ENCODE assay signal across 8 mouse cellular contexts in the genomic region with DNA sequence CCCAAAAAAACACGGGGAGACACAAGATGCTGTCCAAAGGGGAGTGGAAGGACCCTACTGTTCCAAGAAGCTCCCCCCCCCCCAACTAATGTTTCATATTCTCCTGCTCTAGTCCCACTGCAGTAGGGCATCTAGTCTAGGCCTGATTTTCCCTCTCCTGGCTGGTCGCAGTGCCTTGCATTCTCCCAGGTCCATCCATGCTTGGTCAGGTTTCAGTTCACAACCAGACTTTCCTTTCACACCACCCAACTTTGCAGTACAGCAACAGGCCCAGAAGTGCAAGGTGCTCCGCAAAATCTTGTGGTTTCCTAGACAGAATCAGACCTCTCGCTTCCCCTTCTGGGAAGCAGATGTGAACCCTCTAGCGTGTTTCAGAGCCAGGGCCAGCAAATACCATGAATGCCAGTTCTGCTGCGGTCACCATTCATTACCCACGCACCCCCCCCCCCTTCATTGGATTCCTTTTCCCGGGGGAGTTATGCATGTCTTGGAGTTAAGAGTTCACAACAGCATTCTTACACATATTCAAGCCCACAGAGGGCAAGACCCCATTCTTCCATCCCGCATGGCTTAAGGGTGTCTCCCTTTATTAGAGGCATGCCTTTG. TPM values are rescaled to one million over a fixed set of nuclear protein-coding genes. Genes with fewer than 3 reads are reported as not detected.
DNase-seq lines count a peak whose midpoint lies in the region; ATAC-seq and TF ChIP-seq lines count a peak whose summit lies in the region.

No protein-coding gene starts in this region.

- peak overlapping the region; percentile 78 for H3K4me2 ChIP-seq in intestine, embryonic 15.5 days (replicated peaks)
- peak overlapping the region; percentile 65 for H3K4me2 ChIP-seq in midbrain, embryonic 16.5 days (ENCODE audit: low read length)

- no peaks in the 10 kb centered on the region for H3K36me3 ChIP-seq in heart, embryonic 10.5 days
- H3K36me3 ChIP-seq in intestine, embryonic 15.5 days, result no peaks in the 10 kb centered on the region
- no peaks in the 10 kb centered on the region for H3K36me3 ChIP-seq in midbrain, embryonic 16.5 days (ENCODE audit: control insufficient read depth, insufficient read depth, low read length)

- H3K27ac ChIP-seq in heart, embryonic 10.5 days, result peak overlapping the region; percentile 95
- H3K27ac ChIP-seq in intestine, embryonic 15.5 days, result peak overlapping the region; percentile 100
- H3K27ac ChIP-seq in midbrain, embryonic 16.5 days (ENCODE audit: low read length), result peak overlapping the region; percentile 90; the same call in 1 of the 2 replicates
- H3K27ac ChIP-seq in left cerebral cortex, adult 2 months, result no peak overlapping the region

- no peak for DNase-seq in heart, embryonic 10.5 days (ENCODE audit: low spot score)
- DNase-seq in heart, adult 8-10 months (ENCODE audit: low spot score), result no peak
- peak; percentile 49 for DNase-seq in embryo, embryonic 11 days
- no peak for DNase-seq in left cerebral cortex, adult 2 months (ENCODE audit: extremely low spot score in 1 of 2, low spot score in 2 of 2)
- no peak for DNase-seq in adrenal gland, adult 2 months
- DNase-seq in right cerebral cortex, postnatal 36 days (ENCODE audit: low spot score in 2 of 2), result no peak

- H3K4me3 ChIP-seq in heart, embryonic 10.5 days, result peak overlapping the region; percentile 71
- H3K4me3 ChIP-seq in intestine, embryonic 15.5 days (replicated peaks), result peak overlapping the region; percentile 59
- peak overlapping the region; percentile 48 for H3K4me3 ChIP-seq in midbrain, embryonic 16.5 days (ENCODE audit: low read depth, low read length)
- H3K4me3 ChIP-seq in left cerebral cortex, adult 2 months, result no peak overlapping the region

- peaks cover 31% of the 10 kb centered on the region for H3K4me1 ChIP-seq in heart, embryonic 10.5 days
- peaks cover 9% of the 10 kb centered on the region for H3K4me1 ChIP-seq in intestine, embryonic 15.5 days (replicated peaks)
- H3K4me1 ChIP-seq in midbrain, embryonic 16.5 days (ENCODE audit: control insufficient read depth, insufficient read depth, low read length), result peaks cover 8% of the 10 kb centered on the region; the same call in 1 of the 2 replicates

- H3K27me3 ChIP-seq in heart, embryonic 10.5 days (ENCODE audit: insufficient read depth, poor library complexity, severe bottlenecking), result no peaks in the 10 kb centered on the region
- H3K27me3 ChIP-seq in intestine, embryonic 15.5 days (replicated peaks), result no peaks in the 10 kb centered on the region
- H3K27me3 ChIP-seq in midbrain, embryonic 16.5 days (ENCODE audit: control insufficient read depth, insufficient read depth, low read depth, low read length), result no peaks in the 10 kb centered on the region

- no peak overlapping the region for H3K9ac ChIP-seq in intestine, embryonic 15.5 days
- 0 out of 2 replicates have a peak overlapping the region, but pooled peaks have one; percentile 67 for H3K9ac ChIP-seq in midbrain, embryonic 16.5 days (ENCODE audit: low read depth, low read length)

- intact Hi-C loops in left cerebral cortex, adult 2 months (cut with DNase I), result loop anchor here (2.0 to 5.0 kb wide), 2 partner anchors 14 to 60 kb away; a partner anchor contains a TSS

- TF ChIP-seq CTCF in left cerebral cortex, adult 2 months (IDR thresholded peaks at IDR 0.05), result no peak

- no peaks in the 10 kb centered on the region for H3K9me3 ChIP-seq in heart, embryonic 10.5 days
- no peaks in the 10 kb centered on the region for H3K9me3 ChIP-seq in intestine, embryonic 15.5 days
- no peaks in the 10 kb centered on the region for H3K9me3 ChIP-seq in midbrain, embryonic 16.5 days (replicated peaks; ENCODE audit: control insufficient read depth, low read length, poor library complexity, severe bottlenecking)

- ATAC-seq in intestine, embryonic 15.5 days, result no peak
- ATAC-seq in midbrain, embryonic 16.5 days, result no peak

- 44% methylated on average over 9 of the region's 9 CpGs for WGBS in heart, embryonic 10.5 days
- WGBS in intestine, embryonic 15.5 days, result 32% methylated on average over 9 of the region's 9 CpGs
- WGBS in midbrain, embryonic 16.5 days, result 52% methylated on average over 9 of the region's 9 CpGs

RNA-seq across cellular contexts. Expression of a gene that starts 7.7 kb away (rescaled TPM):
- polyA plus RNA-seq in heart, embryonic 10.5 days (2016; fragmentation: Nextera tagmentation; extraction: Ambion mirVana), result 2.4 and 2.8 TPM in 2 replicates
- 1 to 10 TPM in 1 of 4 experiments, under 1 TPM in 3; 0.75 to 1.0 (median 0.80) TPM for total RNA-seq in heart, adult 8-10 months (2022)
- polyA plus RNA-seq in intestine, embryonic 15.5 days (2015; fragmentation: Nextera tagmentation; extraction: Ambion mirVana), result 2.7 and 3.2 TPM in 2 replicates
- 1.5 TPM in 2 replicates for polyA plus RNA-seq in midbrain, embryonic 16.5 days (2015; fragmentation: Nextera tagmentation; extraction: Ambion mirVana)
- total RNA-seq in left cerebral cortex, adult 2 months (2021), result under 1 TPM; 0.47 to 0.50 TPM
- 1 to 10 TPM; 1.4 to 4.0 TPM for total RNA-seq in adrenal gland, adult 2 months (2021)
- polyA plus RNA-seq in adrenal gland, adult 2 months (2012; rRNA removed), result 2.0 and 2.2 TPM in 2 replicates

RNA-seq across cellular contexts. Expression of a gene that starts 16.2 kb away (rescaled TPM):
- polyA plus RNA-seq in heart, embryonic 10.5 days (2016; fragmentation: Nextera tagmentation; extraction: Ambion mirVana), result 0.54 and 0.59 TPM in 2 replicates
- under 1 TPM in 3 of 4 experiments, not detected in 1; 0.14 to 0.16 (median 0.14) TPM for total RNA-seq in heart, adult 8-10 months (2022)
- polyA plus RNA-seq in intestine, embryonic 15.5 days (2015; fragmentation: Nextera tagmentation; extraction: Ambion mirVana), result 0.35 and 0.54 TPM in 2 replicates
- polyA plus RNA-seq in midbrain, embryonic 16.5 days (2015; fragmentation: Nextera tagmentation; extraction: Ambion mirVana), result 0.86 and 0.88 TPM in 2 replicates
- under 1 TPM in 1 of 2 experiments, not detected in 1; 0.16 TPM for total RNA-seq in left cerebral cortex, adult 2 months (2021)
- total RNA-seq in adrenal gland, adult 2 months (2021), result under 1 TPM; 0.21 to 0.29 TPM
- polyA plus RNA-seq in adrenal gland, adult 2 months (2012; rRNA removed), result 0.82 and 1.1 TPM in 2 replicates

RNA-seq across cellular contexts. Expression of a gene that starts 20.2 kb away (rescaled TPM):
- 34.8 and 38.9 TPM in 2 replicates for polyA plus RNA-seq in heart, embryonic 10.5 days (2016; fragmentation: Nextera tagmentation; extraction: Ambion mirVana)
- 10 to 100 TPM in 3 of 4 experiments, 1 to 10 TPM in 1; 8.4 to 11.5 (median 10.2) TPM for total RNA-seq in heart, adult 8-10 months (2022)
- 36.0 and 39.0 TPM in 2 replicates for polyA plus RNA-seq in intestine, embryonic 15.5 days (2015; fragmentation: Nextera tagmentation; extraction: Ambion mirVana)
- 7.0 and 9.2 TPM in 2 replicates for polyA plus RNA-seq in midbrain, embryonic 16.5 days (2015; fragmentation: Nextera tagmentation; extraction: Ambion mirVana)
- 10 to 100 TPM; 18.8 to 21.7 TPM for total RNA-seq in left cerebral cortex, adult 2 months (2021)
- 10 to 100 TPM; 17.9 to 25.6 TPM for total RNA-seq in adrenal gland, adult 2 months (2021)
- polyA plus RNA-seq in adrenal gland, adult 2 months (2012; rRNA removed), result 57.7 and 60.5 TPM in 2 replicates

RNA-seq across cellular contexts. Expression of a gene that starts 33.3 kb away (rescaled TPM):
- polyA plus RNA-seq in heart, embryonic 10.5 days (2016; fragmentation: Nextera tagmentation; extraction: Ambion mirVana), result 19.0 and 23.8 TPM in 2 replicates
- 1 to 10 TPM; 4.8 to 5.7 (median 5.6) TPM for total RNA-seq in heart, adult 8-10 months (2022)
- 25.7 and 27.0 TPM in 2 replicates for polyA plus RNA-seq in intestine, embryonic 15.5 days (2015; fragmentation: Nextera tagmentation; extraction: Ambion mirVana)
- 7.1 and 8.4 TPM in 2 replicates for polyA plus RNA-seq in midbrain, embryonic 16.5 days (2015; fragmentation: Nextera tagmentation; extraction: Ambion mirVana)
- total RNA-seq in left cerebral cortex, adult 2 months (2021), result 1 to 10 TPM; 3.3 TPM
- total RNA-seq in adrenal gland, adult 2 months (2021), result 10 to 100 TPM; 11.6 to 21.0 TPM
- 20.0 and 20.9 TPM in 2 replicates for polyA plus RNA-seq in adrenal gland, adult 2 months (2012; rRNA removed)

RNA-seq across cellular contexts. Expression of a gene that starts 46.1 kb away (rescaled TPM):
- 54.1 and 55.6 TPM in 2 replicates for polyA plus RNA-seq in heart, embryonic 10.5 days (2016; fragmentation: Nextera tagmentation; extraction: Ambion mirVana)
- total RNA-seq in heart, adult 8-10 months (2022), result 10 to 100 TPM; 26.8 to 33.5 (median 30.5) TPM
- 64.5 and 65.0 TPM in 2 replicates for polyA plus RNA-seq in intestine, embryonic 15.5 days (2015; fragmentation: Nextera tagmentation; extraction: Ambion mirVana)
- 171 and 225 TPM in 2 replicates for polyA plus RNA-seq in midbrain, embryonic 16.5 days (2015; fragmentation: Nextera tagmentation; extraction: Ambion mirVana)
- 100 to 1,000 TPM; 746 to 788 TPM for total RNA-seq in left cerebral cortex, adult 2 months (2021)
- total RNA-seq in adrenal gland, adult 2 months (2021), result 100 to 1,000 TPM; 111 to 179 TPM
- 202 and 253 TPM in 2 replicates for polyA plus RNA-seq in adrenal gland, adult 2 months (2012; rRNA removed)
